Mouse (Mus musculus): ENCODE measurements around the gene Vmn1r59. TPM values are rescaled to one million over a fixed set of nuclear protein-coding genes. Genes with fewer than 3 reads are reported as not detected.
"Not testable (repeated sequence)": the region's sequence is repeated elsewhere in the genome, so short reads cannot be mapped to it uniquely, and the experiment has no call there.

The Vmn1r59 gene
- not detected for total RNA-seq (2021)

DNA sequence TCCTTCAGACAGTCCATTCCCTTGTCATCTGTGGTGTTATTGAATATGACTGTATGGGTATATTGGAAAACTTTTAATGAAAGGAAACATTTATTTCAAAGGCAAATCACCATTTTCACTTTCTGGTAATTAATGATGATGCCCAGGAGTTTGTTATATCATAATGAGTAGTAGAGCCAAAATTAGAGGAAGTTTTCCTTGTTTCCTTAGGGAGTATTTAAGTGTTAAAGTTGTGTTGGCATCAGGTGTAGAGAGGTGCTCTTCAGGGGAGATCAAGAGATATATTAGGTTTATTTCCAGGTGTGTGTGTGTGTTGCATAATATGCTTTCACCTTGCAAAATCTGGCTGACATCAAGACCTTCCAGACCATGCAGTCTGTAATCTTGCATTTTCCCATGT, at the start of gene Vmn1r59:
Vmn1r59 (minus strand) TSS at position 101 of the 400 bp plus-strand sequence.
- no peak for DNase-seq
- intact Hi-C loops (cut with DNase I), result loop anchor here (5.0 kb wide), 1 partner anchor 239 kb away; the partner anchor contains the start of gene Vmn1r57

DNA sequence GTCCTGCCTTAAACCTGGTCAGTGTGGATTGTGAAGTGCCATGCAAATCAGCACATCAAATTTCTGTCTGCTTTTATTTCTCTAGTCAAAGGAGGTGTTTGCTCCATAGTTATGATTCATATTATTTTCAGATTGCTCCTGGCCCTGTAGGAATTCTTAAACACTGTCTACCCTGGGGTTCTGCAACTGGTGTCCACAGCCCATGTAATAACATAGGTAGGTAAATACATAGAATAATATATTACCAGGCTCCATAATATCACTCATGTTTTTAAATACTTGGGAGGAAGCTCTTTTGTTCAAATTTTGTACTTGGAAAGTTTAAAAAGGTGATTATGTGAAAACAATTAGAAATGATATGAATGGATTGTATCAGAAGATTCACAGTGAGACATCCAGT, 37.3 kb upstream of the Vmn1r59 start, which contains the start of gene Vmn2r28:
Vmn2r28 (minus strand) TSS at position 101 of the 400 bp plus-strand sequence.
- DNase-seq; intact Hi-C loops (cut with DNase I): not testable (repeated sequence)

DNA sequence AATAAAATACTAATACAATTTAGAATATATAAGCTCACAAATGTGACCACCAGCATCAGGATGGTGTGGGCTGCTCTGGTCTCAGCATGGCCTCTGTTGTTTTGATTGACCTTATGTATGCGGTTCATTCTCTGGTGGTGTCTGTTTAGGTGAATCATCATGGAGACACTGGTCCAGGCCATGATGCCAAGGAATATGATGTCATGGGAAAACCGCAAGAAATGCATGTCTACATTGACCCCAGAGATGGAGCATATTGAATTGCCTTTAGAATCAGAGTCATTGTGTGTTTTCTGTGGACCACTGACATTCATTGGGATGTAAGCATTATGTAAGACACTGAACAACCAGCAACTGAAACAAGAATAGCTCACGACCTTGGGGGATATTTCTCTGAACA, 2.6 kb downstream of the Vmn1r59 start:
- DNase-seq; intact Hi-C loops (cut with DNase I): not testable (repeated sequence)

GRCm38 (mm10) chr7:5448627-5449026, 7.9 kb downstream of the Vmn1r59 start:
- intact Hi-C loops (cut with DNase I), result no loop called here
- no peak for DNase-seq

DNA sequence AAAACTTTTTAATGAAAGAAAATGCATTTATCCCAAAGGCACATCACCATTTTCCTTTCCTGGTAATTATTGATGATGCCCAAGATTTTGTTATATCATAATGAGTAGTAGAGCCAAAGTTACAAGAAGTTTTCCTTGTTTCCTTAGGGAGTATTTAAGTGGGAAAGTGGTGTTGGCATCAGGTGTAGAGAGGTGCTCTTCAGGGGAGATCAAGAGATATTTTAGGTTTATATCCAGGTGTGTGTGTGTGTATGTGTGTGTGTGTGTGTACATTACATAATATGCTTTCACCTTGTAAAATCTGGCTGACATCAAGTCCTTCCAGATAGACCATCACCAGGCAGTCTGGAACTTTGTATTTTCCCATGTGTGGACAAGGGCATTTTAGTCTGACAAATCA, 43.3 kb downstream of the Vmn1r59 start, which contains the start of gene Vmn1r58:
Vmn1r58 (minus strand) TSS at position 101 of the 400 bp plus-strand sequence.
- intact Hi-C loops (cut with DNase I), result not testable (repeated sequence)

GRCm38 (mm10) chr7:5406201-5406600, 50.4 kb downstream of the Vmn1r59 start:
- intact Hi-C loops (cut with DNase I), result no loop called here
- no peak for DNase-seq

More for the DNA sequence above, 43.3 kb downstream of the Vmn1r59 start, which contains the start of gene Vmn1r58:
- DNase-seq, result not testable (repeated sequence)

Other genes with a start within 250 kb of the Vmn1r59 start
- not detected for gene Vmn1r57, start 238.3 kb downstream of the Vmn1r59 start, total RNA-seq (2021)
- gene Gm5065, start 106.2 kb downstream of the Vmn1r59 start, total RNA-seq (2021), result not detected
- not detected for gene Nlrp2, start 105.7 kb downstream of the Vmn1r59 start, total RNA-seq (2021)
- not detected for gene Vmn1r58, start 43.4 kb downstream of the Vmn1r59 start, total RNA-seq (2021)
- not detected for gene Vmn2r28, start 37.2 kb upstream of the Vmn1r59 start, total RNA-seq (2021)
- not detected for gene Vmn1r60, start 90.5 kb upstream of the Vmn1r59 start, total RNA-seq (2021)
- gene Vmn1r61, start 156.5 kb upstream of the Vmn1r59 start, total RNA-seq (2021), result not detected
- not detected for gene Vmn1r62, start 216.9 kb upstream of the Vmn1r59 start, total RNA-seq (2021)